Mouse (Mus musculus): ENCODE results near the gene Dusp5.

- TF ChIP-seq CTCF (IDR thresholded peaks at IDR 0.05), result no peak
- TF ChIP-seq EP300 (IDR thresholded peaks at IDR 0.05; ENCODE audit: insufficient read depth, low read depth, low read length), result no peak
Measured at GRCm38 (mm10) chr19:53484918-53485317, 44.0 kb upstream of the Dusp5 start.
